Mouse (Mus musculus) retina, postnatal 1 day (tissue): ENCODE measurements around the gene Tjp3.

ENCODE experiments used
- DNase-seq: peaks from one replicate; pipeline ENCODE4 v3.0.0-alpha.2; 2012

Gene Tjp3

GRCm38 (mm10) chr10:81297246-81297645 lies 5.9 kb upstream of the Tjp3 start:
- DNase-seq, result no peak

GRCm38 (mm10) chr10:81295185-81295584 lies 3.8 kb upstream of the Tjp3 start:
- DNase-seq, result no peak

DNA sequence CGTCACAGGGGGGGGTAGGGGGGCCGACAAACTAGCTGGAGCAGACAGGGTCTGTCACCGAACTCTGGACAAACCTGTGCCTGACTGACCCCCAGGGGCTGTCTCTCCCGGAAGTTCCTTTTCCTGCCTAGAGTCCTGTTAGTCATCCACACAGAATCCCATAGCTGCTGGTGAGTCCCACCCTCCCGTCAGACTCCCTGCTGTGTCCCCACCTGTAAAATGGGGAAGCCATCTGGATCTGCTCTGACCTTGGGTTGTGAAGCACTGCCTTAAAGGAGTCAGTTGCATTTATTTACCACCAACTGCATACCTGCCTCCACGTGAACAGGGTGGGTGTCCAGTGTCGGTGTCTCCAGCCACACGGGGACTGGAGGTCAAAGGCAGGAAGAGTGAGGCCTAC lies 3.1 kb upstream of the Tjp3 start:
- no peak for DNase-seq

DNA sequence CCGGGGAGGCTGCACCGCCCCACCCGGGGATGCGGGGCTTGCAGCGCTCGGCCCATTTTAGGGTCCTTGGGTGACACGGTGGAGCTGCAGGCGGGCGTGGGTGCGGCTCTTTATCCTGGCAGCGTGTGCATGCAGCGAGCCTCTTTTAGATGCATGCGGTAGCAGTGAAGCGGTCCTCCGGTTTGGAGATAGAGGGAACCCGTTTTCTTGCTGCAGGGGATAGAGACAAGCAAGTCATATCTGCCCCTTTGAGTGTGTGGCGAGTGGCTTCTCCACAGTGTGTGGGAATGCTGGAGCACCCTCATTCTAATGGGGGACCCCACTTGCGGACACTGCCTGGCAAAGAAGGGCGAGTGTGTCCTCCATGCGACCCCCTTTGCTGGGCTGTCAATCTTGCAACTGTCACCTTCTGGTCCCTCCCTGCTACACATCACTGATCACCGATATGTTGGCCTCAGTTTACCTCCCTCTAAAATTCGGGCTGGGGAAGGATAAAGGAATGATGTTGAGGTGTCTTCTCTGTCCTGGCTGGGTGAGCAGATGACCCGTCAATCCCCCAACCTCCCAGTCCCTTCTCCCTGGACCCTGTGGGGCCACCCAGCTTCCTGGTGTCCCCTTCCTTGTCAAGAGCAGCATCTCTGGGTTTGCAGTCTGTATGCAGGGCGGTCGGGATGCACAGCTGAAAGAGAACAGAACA lies 2.1 kb upstream of the Tjp3 start:
- no peak for DNase-seq

- peak; percentile 100 for DNase-seq
These were observed 1.4 kb upstream of the Tjp3 start, which contains the start of gene Pip5k1c for GRCm38 (mm10) chr10:81292554-81293333. Gene Pip5k1c, plus strand, starts transcription at chr10:81292963.

DNA sequence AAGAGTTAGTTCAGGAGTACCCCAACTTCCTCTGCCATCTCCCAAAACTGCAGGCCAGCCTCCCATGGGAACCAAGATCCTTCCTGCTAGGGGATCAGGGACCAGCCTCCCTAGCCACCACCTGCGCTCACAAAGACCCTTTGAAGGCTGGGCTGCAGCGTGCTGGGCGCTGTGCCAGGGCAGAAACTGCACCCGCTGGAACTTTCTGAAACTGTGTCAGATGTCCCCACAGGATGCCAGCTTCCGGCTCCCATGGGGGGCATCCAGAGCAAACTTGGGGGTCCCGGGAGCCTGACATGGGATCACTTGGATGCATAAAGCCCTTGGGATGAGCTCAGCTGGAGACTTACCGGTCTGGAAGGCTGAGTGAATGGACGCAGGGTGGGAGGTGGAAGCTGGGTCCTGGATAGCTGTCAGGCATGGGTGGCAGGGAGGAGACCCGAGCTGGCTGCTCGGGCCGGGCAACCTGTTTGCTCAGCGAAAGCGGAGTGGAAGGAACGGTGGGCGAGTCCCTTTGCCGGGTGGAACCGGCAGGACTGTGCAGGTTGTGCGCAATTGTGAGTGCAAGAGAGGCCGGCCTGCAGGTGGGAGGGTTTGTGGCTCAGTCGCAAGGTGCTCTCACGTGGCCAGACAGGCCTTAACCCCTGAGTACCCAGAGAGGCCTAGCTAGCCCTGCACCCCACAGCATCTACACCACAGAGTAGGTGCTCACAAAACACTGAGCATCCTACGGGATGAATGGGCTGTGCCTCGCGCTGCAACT lies 502 bp downstream of the Tjp3 start:
- DNase-seq, result peak; percentile 59

DNA sequence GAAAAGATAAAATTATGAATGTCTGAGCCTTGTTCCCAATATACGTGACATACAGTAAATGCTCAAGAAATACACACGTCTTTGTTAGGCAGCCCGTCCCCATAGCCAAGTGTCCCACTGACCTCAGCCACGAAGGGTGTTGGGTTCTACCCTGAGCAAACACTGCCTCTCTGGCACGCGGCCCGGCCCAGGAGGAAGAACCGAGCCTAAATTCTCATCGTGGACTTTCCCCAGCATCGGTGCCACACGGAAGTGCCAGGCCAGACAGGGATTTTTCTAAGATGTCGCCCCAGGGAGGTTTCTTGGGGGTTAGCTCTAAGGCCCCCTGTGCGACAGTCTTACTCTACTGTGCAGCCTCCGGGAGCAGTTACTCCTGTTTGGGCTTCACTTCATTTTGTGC lies 1.6 kb downstream of the Tjp3 start:
- no peak for DNase-seq

DNA sequence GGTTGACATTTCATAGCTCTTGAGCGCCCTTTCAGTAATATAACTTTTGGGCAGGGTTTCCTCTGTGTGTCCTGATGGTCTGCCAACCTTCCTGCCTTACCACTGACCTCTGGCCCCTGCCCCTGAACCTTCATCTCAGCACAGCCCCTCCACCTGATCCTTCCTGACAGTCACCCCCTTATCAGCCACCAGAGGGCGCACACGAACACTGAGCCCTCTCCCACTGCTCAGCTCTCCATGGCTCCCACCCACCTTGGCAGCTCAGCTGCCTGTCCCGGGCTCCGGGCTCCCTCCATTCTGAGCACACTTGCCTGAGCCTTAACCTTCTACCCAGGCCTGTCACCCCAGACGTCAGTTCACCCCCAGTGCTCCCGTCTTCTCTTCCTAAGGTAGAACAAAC lies 2.1 kb downstream of the Tjp3 start:
- peak; percentile 86 for DNase-seq

DNA sequence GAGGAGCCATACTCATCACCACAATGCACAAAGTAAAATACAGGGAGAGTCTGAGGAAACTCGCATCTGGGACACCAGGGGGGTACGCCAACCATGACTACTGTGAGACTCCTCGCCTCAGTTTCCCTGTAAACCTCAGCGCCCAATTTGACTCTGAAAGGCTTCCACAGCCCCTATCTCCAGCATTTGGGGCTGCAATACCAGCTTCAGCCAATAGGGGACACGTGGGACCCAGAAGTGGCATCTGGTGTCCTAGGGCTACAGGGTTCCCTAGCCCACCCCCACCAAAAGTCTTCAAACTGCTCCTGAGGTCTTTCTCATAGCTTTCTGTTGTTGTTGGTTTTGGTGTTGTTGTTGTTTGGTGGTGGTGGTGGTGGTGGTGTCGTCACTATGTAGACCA lies 2.8 kb downstream of the Tjp3 start:
- DNase-seq, result peak; percentile 56

- DNase-seq, result peak; percentile 69
These were observed 3.7 kb downstream of the Tjp3 start for GRCm38 (mm10) chr10:81287513-81288157.

- DNase-seq, result no peak
These were observed 4.8 kb downstream of the Tjp3 start for GRCm38 (mm10) chr10:81286586-81286985.

- DNase-seq, result peak; percentile 94
These were observed 5.5 kb downstream of the Tjp3 start for GRCm38 (mm10) chr10:81285694-81286450.

DNA sequence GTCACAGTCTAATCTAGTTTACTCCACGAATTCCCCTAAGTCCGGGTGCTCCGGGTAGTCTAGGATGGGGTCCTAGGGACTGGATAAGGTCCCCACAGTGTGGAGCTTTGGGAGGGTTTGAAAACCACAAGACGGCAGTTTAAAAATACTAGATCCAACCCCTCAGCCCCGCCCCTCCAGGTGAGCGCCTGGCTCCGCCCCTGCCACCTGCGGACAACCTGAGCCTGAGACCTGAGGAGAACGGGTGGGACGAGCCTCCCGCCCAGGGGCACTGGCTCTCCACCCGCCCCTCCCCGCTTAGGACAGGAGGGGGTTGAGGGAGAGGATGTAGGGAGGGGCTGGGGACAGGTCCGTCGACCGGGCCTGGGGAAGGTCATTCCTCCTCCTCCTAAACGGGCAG lies 6.7 kb downstream of the Tjp3 start:
- DNase-seq, result no peak

DNA sequence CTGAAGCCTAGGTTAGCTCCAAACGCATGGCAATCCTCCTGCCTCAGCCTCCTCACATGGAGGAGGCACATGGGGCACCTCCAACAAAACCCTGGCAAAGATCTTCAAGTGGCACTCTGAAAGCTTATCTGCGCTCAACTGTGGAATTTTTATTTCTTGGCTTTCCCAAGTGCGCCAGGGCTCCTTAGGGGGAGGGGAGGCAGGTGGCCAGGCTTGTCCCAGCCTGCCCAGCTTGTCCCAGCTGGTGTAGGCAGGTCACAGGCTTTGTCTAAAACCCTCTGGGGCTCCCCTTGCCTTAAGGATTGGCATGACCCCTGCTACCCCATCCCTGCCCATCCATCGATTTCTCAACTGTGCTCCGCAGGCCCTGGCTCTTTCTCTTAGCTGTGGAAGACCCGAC lies 7.2 kb downstream of the Tjp3 start:
- DNase-seq, result no peak

DNA sequence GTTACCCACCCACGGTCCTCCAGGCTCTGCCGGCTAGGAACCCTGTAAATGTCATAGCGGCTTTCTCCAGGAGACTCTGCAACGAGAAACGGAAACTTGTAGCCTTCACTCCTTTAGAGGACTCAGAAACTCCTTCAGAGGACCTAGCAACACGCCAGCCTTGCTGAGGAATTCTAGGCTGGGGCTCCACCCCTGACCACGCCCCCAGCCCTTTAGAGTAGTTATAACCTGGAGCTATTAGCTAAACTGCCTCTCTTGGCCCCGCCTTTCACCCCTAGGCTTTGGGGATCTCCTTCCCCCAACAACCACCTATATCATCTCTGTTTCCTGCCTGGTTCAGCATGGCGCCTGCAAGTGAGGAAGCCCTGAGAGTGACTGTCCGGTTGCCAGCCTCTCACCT lies 11.9 kb downstream of the Tjp3 start:
- DNase-seq, result no peak

GRCm38 (mm10) chr10:81277676-81278075 lies 13.7 kb downstream of the Tjp3 start:
- DNase-seq, result no peak

DNA sequence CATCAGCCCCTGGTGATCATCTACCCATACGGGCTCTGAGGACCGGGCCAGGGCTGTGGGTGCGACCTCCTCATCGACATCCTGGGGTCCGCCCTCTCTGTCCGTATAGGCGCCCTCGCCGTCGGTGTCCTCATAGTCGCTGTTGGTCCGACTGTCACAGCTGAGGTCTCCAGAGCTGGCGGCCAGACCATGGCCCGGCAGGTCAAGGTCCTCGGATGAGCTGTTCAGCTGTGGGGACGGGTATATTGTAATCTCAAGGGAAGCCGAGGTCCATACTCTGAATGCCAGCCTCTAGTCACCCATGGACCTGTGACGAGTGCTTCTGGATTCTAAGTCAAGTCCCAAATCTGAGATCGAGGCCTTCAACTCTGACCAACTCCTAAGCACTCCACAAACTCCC lies 17.5 kb downstream of the Tjp3 start:
- DNase-seq, result no peak

GRCm38 (mm10) chr10:81272356-81272755 lies 19.0 kb downstream of the Tjp3 start:
- no peak for DNase-seq

DNA sequence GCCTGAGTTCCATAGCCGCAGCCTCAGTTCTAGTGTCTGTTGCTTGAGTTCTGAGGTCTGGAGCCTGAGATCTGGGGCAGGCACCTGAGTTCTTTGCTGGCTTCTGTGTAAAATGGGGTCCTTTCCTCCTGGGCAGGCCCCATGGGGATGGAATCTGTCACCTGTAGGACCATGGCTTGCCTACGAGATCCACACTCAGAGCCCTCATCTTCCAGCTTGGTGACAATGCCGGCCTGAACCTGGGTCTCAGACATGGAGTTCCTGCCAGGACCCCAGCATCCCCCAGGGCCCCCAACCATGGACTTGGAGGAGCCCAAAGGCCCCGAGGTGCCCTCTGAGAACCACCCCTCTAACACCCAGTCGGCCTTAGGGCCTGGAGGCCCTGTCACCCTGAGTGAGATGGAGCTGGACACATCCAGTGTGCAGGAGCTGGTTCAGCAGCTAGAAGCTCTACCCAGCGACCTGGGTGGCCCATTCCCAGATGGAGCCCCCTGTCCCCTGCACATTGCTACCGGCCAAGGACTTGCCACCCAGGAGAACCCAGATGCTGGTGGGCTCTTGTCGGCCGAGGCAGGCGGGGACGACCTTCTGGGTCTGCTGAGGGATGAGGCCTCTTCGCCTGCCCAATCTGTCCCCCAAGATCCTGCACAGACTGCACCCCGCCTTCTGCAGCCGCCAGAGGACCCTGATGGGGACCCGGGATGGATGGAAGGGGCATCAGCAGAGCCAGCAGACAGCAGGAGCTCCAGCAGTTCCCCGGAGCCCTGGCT lies 22.6 kb downstream of the Tjp3 start:
- DNase-seq, result no peak

DNA sequence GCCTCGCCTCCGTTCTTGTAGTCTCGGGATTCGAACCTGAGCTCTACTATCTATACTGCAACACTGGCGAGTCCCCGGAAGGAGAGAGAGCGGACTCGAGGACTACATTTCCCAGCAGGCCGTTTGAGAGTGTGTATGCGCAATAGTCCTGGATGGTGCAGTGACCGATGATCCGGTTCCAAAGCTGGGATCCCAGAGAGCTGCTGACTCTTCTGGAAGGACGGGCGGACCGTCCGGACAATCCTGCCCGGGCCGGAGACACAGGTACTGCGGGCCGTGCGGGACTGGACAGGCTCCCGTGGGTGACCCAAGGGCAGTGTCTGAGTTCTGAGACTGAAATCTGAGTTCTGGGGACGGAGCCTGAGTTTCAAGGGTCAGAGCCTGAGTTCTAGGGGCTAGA lies 23.3 kb downstream of the Tjp3 start:
- peak; percentile 94 for DNase-seq
